Mouse (Mus musculus) heart, embryonic 13.5 days (tissue): ENCODE results near the gene Bcl2a1c. TPM values are rescaled to one million over a fixed set of nuclear protein-coding genes. Genes with fewer than 3 reads are reported as not detected.

ENCODE experiments used
- ATAC-seq: fragments of 200-750 bp; cut with Nextera tagmentation; 2 replicates; pipeline ENCODE4 v1.8.0; 2017; ENCODE audit warnings: moderate TSS enrichment; ENCODE audit not compliant: insufficient number of reproducible peaks, low FRiP score, low TSS enrichment; ENCODE audit errors: extremely low read depth
- H3K27ac ChIP-seq: fragments of 300-500 bp; sonication (generic); replicated peaks from 2 replicates; pipeline ENCODE4 v1.5.1; 2015; ENCODE audit warnings: moderate library complexity, mild to moderate bottlenecking, inconsistent platforms
- H3K27me3 ChIP-seq: fragments of 300-500 bp; sonication (generic); replicated peaks from 2 replicates; pipeline ENCODE4 v1.6.1; 2015; ENCODE audit warnings: mild to moderate bottlenecking, inconsistent platforms
- H3K36me3 ChIP-seq: fragments of 300-500 bp; sonication (generic); 2 replicates; pipeline ENCODE4 v1.6.1; 2015; ENCODE audit warnings: mild to moderate bottlenecking, inconsistent platforms
- H3K4me1 ChIP-seq: fragments of 300-500 bp; sonication (generic); 2 replicates; pipeline ENCODE4 v1.6.1; 2015; ENCODE audit warnings: inconsistent platforms
- H3K4me2 ChIP-seq: fragments of 300-500 bp; sonication (generic); 2 replicates; pipeline ENCODE4 v1.6.1; 2015; ENCODE audit warnings: inconsistent platforms, mild to moderate bottlenecking, moderate library complexity
- H3K4me3 ChIP-seq: fragments of 300-500 bp; sonication (generic); 2 replicates; pipeline ENCODE4 v1.5.1; 2015; ENCODE audit warnings: moderate library complexity, mild to moderate bottlenecking, inconsistent platforms
- H3K9ac ChIP-seq: fragments of 300-500 bp; sonication (generic); 2 replicates; pipeline ENCODE4 v1.6.1; 2015; ENCODE audit warnings: inconsistent platforms, mild to moderate bottlenecking, moderate library complexity
- H3K9me3 ChIP-seq: fragments of 300-500 bp; sonication (generic); 2 replicates; pipeline ENCODE4 v1.6.1; 2016; ENCODE audit warnings: inconsistent platforms
- WGBS: fragments of 180-500 bp; shearing (Covaris S2); methylation state at CpG from one replicate; pipeline ENCODE4 v1.1.7; 2015; ENCODE audit warnings: mixed read lengths; 5-methylcytosine and 5-hydroxymethylcytosine counted together
- polyA plus RNA-seq: library from polyadenylated mRNA; unstranded; fragments of >200 nt; fragmentation: Nextera tagmentation; extraction: Ambion mirVana; gene quantifications from 2 replicates; pipeline ENCODE4 v1.2.1, GENCODE M21; 2015

Bcl2a1c gene
- polyA plus RNA-seq, 1 experiment from 2014 or later: not detected

GRCm38 (mm10) chr9:114377168-114377567 is 47.2 kb downstream of the Bcl2a1c start:
- Histone ChIP-seq H3K9me3 (no peaks in the 10 kb centered on the region), H3K36me3 (peaks cover 82% of the 10 kb centered on the region), H3K4me1 (peaks cover 15% of the 10 kb centered on the region), H3K4me3 (no peak overlapping the region), H3K4me2 (no peak overlapping the region), H3K9ac (no peak overlapping the region), H3K27ac (no peak overlapping the region), H3K27me3 (no peaks in the 10 kb centered on the region)
- ATAC-seq: peak; percentile 21; the same call in 1 of the 2 replicates
- WGBS: 67% methylated on average over 10 of the region's 10 CpGs

- peaks cover 88% of the 10 kb centered on the region for H3K36me3 ChIP-seq
- ATAC-seq: no peak
- H3K4me2 ChIP-seq: no peak overlapping the region
- H3K27ac ChIP-seq: no peak overlapping the region
- H3K27me3 ChIP-seq: no peaks in the 10 kb centered on the region
- no peak overlapping the region for H3K4me3 ChIP-seq
- no peaks in the 10 kb centered on the region for H3K9me3 ChIP-seq
- 80% methylated on average over 12 of the region's 12 CpGs for WGBS
- no peak overlapping the region for H3K9ac ChIP-seq
- H3K4me1 ChIP-seq: peaks cover 15% of the 10 kb centered on the region
These were observed 49.9 kb downstream of the Bcl2a1c start for GRCm38 (mm10) chr9:114379871-114380270.

Other genes starting within 250 kb of the Bcl2a1c start
- gene Crtap, start 60.5 kb downstream of the Bcl2a1c start, polyA plus RNA-seq: 141 and 142 TPM in 2 replicates
- 42.9 and 44.7 TPM in 2 replicates for gene Glb1, start 70.9 kb downstream of the Bcl2a1c start, polyA plus RNA-seq
- gene Tmppe, start 71.0 kb downstream of the Bcl2a1c start, polyA plus RNA-seq: 9.2 and 10.1 TPM in 2 replicates
- not detected in 2 replicates for gene Ccr4, start 174.8 kb downstream of the Bcl2a1c start, polyA plus RNA-seq
- gene C130032M10Rik, start 185.6 kb downstream of the Bcl2a1c start, polyA plus RNA-seq: 0.89 and 1.0 TPM in 2 replicates
- gene Trim71, start 234.2 kb downstream of the Bcl2a1c start, polyA plus RNA-seq: 0.17 and 0.20 TPM in 2 replicates